Mouse (Mus musculus): Measurements from ENCODE around the gene Tmem231. TPM values are rescaled to one million over a fixed set of nuclear protein-coding genes. Genes with fewer than 3 reads are reported as not detected.

Gene Tmem231
- polyA plus RNA-seq, 1 experiment, result 17.2 TPM

DNA sequence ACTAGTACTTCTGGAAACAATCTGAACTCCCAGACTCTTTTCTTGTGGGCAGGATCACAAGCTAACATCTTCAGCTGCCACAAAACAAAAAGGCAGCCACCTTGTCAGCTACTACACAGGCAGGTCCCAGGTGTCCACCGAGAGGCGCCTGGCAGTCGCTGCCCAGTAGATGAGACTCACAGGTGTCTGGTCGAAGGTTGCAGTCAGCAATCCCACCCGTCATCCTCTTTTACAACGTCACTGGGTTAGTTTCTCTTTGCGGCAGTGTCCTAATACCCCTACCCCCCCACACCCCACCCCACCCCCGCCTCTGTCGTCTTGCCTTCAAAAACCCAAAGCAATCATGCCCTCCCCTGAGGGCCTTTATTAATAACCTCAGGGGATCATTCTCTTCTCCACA is 57.9 kb downstream of the Tmem231 start:
- TF ChIP-seq POLR2A (IDR thresholded peaks at IDR 0.05; ENCODE audit: borderline replicate concordance, extremely low read depth, insufficient read depth, insufficient read length, poor library complexity, severe bottlenecking) (no peak), CTCF (IDR thresholded peaks at IDR 0.05; ENCODE audit: borderline replicate concordance, extremely low read depth, insufficient read depth, insufficient read length) (no peak)

DNA sequence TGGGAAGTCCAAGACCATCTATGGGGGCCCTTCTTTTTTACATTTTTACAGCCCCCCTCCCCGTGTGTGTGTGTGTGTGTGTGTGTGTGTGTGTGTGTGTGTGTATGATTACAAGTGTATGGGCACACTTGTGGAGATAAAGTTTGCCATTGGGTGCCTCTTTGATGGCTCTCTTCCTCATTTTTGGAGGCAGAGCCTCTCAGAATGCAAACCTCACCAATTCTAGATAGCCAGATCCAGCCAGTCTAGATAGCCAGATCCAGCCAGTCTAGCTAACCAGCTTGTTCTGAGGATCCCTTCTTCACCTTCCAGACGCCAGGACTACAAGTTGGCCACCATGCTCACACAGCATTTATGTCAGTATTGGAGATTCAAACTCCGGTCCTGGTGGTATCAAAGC is 62.4 kb downstream of the Tmem231 start:
- TF ChIP-seq CTCF (IDR thresholded peaks at IDR 0.05; ENCODE audit: borderline replicate concordance, extremely low read depth, insufficient read depth, insufficient read length) (no peak), POLR2A (IDR thresholded peaks at IDR 0.05; ENCODE audit: borderline replicate concordance, extremely low read depth, insufficient read depth, insufficient read length, poor library complexity, severe bottlenecking) (no peak)
- DNase-seq (ENCODE audit: low read depth), result no peak

More for the DNA sequence above, 57.9 kb downstream of the Tmem231 start:
- DNase-seq (ENCODE audit: low read depth), result no peak

DNA sequence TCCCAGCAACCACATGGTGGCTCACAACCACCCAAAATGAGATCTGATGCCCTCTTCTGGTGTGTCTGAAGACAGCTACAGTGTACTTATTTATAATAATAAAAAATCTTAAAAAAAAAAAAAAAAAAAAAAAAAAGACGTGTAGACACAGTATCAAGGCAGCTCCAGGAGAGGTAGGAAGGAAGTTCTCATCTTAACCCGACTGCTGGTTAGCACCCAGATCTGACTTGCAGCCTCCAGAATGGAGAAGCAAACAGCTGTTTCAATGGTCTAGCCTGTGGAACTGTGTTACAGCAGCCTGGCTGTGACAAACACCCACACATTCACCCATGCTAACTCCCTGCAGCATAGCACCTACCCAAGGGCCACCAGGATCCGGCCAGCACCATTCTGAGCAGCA is 63.3 kb downstream of the Tmem231 start:
- TF ChIP-seq POLR2A (IDR thresholded peaks at IDR 0.05; ENCODE audit: borderline replicate concordance, extremely low read depth, insufficient read depth, insufficient read length, poor library complexity, severe bottlenecking) (no peak), CTCF (IDR thresholded peaks at IDR 0.05; ENCODE audit: borderline replicate concordance, extremely low read depth, insufficient read depth, insufficient read length) (no peak)
- no peak for DNase-seq (ENCODE audit: low read depth)

DNA sequence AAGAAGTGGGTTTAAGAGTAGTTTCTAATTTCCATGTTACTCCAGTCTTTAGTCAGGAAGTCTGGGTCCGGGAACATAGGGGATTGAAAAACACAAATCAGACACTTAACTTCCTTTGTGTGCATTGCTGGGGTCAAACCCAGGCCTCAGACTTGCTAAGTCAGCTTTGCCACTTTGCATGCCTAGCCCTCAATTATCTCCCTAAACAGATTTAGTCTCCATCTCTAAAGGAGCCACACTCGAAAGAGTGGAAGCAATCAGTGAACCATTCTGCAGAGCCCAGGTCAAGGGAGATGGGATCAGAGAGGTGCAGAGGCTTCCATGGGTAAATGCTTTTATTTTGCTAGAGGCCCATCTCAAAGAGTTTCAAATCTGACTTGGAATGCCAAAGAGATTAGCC is 65.0 kb downstream of the Tmem231 start:
- no peak for TF ChIP-seq CTCF (IDR thresholded peaks at IDR 0.05; ENCODE audit: borderline replicate concordance, extremely low read depth, insufficient read depth, insufficient read length)
- TF ChIP-seq POLR2A (IDR thresholded peaks at IDR 0.05; ENCODE audit: borderline replicate concordance, extremely low read depth, insufficient read depth, insufficient read length, poor library complexity, severe bottlenecking), result no peak

DNA sequence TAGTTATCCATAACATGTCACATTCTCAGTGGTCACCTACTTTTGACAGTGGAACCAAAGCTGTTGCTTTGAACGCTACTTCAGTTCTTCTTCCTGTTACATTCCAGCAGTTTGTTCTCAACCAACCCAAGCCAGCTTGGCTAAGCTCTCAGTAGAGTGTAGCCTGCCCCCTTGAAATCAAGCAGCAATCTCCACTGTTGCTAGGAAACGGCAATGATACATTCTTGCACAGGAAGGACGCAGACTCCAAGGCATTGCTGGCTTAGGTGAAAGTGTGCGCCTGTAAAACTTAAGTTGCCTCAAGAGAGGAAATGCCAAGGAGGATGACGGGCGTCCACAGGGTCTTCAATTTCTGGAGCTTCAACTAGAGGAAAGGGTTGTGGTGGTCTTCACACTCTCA is 67.8 kb downstream of the Tmem231 start:
- no peak for DNase-seq (ENCODE audit: low read depth)
- TF ChIP-seq POLR2A (IDR thresholded peaks at IDR 0.05; ENCODE audit: borderline replicate concordance, extremely low read depth, insufficient read depth, insufficient read length, poor library complexity, severe bottlenecking), result no peak
- no peak for TF ChIP-seq CTCF (IDR thresholded peaks at IDR 0.05; ENCODE audit: borderline replicate concordance, extremely low read depth, insufficient read depth, insufficient read length)

More for the DNA sequence above, 65.0 kb downstream of the Tmem231 start:
- DNase-seq (ENCODE audit: low read depth), result no peak

DNA sequence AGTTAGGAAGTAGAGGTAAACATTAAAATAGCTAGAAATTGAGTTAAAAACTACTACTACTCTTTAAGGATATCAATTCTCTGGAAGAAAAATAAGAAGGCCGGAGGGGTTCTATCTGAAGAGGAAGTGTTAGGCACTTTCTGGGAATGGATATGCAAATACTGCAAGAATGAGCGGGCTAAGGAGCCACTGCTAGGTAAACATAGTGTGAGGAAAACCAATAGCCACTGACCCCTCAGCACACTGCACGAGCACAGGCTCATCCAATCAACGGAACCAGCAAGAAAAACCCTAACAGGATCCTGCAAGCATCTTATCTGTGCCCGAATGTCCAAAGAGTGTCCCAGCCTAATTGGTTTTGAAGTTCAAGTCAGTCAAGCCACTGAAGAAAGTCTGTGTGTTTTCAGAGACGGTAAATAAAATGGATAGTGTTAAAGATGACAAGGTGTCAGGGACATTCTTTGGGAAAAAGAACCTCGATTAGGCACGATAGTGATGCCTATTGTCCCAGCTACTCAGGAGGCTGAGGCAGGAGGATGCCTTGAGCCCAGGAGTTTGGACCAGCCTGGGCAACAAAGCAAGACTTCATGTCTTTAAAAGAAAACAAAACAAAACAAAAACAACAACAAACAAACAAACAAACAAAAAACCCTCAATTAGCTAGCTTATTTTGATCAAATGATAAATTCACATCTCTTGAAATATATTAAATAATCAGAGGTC is 68.4 kb downstream of the Tmem231 start:
- TF ChIP-seq CTCF (IDR thresholded peaks at IDR 0.05; ENCODE audit: borderline replicate concordance, extremely low read depth, insufficient read depth, insufficient read length), result no peak
- TF ChIP-seq POLR2A (IDR thresholded peaks at IDR 0.05; ENCODE audit: borderline replicate concordance, extremely low read depth, insufficient read depth, insufficient read length, poor library complexity, severe bottlenecking), result no peak
- DNase-seq (ENCODE audit: low read depth), result no peak

DNA sequence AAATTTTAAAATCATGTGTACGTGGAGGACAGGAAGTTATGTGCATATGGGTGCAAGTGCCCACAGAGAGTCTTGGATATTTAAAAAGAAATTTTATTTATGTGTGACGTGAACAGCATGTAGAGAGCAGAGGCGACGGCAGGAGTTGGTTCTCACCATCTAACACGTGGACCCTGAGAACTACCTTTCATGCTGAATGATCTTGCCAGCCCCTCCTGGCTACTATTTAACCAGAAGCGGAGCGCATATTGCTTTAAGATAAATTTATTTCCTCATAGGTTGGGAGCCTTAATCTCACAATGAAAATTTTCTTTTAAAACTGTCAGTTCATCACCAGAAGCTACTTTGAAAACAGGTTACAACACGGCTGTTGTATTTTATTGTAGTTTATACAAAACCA is 69.0 kb downstream of the Tmem231 start:
- no peak for DNase-seq (ENCODE audit: low read depth)
- TF ChIP-seq CTCF (IDR thresholded peaks at IDR 0.05; ENCODE audit: borderline replicate concordance, extremely low read depth, insufficient read depth, insufficient read length), result no peak
- TF ChIP-seq POLR2A (IDR thresholded peaks at IDR 0.05; ENCODE audit: borderline replicate concordance, extremely low read depth, insufficient read depth, insufficient read length, poor library complexity, severe bottlenecking), result no peak

DNA sequence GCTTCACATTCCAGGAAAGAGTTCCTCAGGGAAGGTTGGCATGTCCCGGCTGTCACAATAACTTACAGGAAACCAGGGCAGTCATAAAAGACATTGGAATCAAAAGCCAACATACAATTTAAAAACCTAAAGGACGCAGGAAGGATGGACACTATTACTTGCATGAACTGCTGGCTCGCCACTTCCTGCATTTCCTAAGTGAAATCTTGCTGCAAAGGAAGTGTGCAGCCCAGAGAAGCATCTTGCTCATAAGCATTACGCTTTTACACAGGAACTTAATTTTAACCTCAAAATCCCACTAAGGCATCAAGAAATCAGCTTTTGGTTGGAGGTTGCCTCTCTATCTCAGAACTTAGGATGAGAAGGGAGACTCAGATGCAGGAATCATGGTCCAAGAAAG is 70.4 kb downstream of the Tmem231 start:
- TF ChIP-seq CTCF (IDR thresholded peaks at IDR 0.05; ENCODE audit: borderline replicate concordance, extremely low read depth, insufficient read depth, insufficient read length), result no peak
- no peak for TF ChIP-seq POLR2A (IDR thresholded peaks at IDR 0.05; ENCODE audit: borderline replicate concordance, extremely low read depth, insufficient read depth, insufficient read length, poor library complexity, severe bottlenecking)
- DNase-seq (ENCODE audit: low read depth), result no peak

Other genes starting within 250 kb of the Tmem231 start
- 0.10 and 0.22 TPM in 2 replicates for gene Ctrb1, start 242.9 kb downstream of the Tmem231 start, polyA plus RNA-seq (2012; rRNA removed)
- 101 and 113 TPM in 2 replicates for gene Bcar1, start 190.1 kb downstream of the Tmem231 start, polyA plus RNA-seq (2012; rRNA removed)
- 65.0 and 97.6 TPM in 2 replicates for gene Cfdp1, start 79.6 kb downstream of the Tmem231 start, polyA plus RNA-seq (2012; rRNA removed)
- 3.8 and 4.1 TPM in 2 replicates for gene Tmem170, start 57.1 kb downstream of the Tmem231 start, polyA plus RNA-seq (2012; rRNA removed)
- 3.6 and 3.9 TPM in 2 replicates for gene Chst5, start 23.4 kb downstream of the Tmem231 start, polyA plus RNA-seq (2012; rRNA removed)
- gene Gabarapl2, start 6.8 kb upstream of the Tmem231 start, polyA plus RNA-seq (2012; rRNA removed), result 164 TPM in 2 replicates
- gene Adat1, start 58.4 kb upstream of the Tmem231 start, polyA plus RNA-seq (2012; rRNA removed), result 9.7 and 10.4 TPM in 2 replicates
- 93.8 and 116 TPM in 2 replicates for gene Kars, start 77.4 kb upstream of the Tmem231 start, polyA plus RNA-seq (2012; rRNA removed)
- gene Terf2ip, start 77.5 kb upstream of the Tmem231 start, polyA plus RNA-seq (2012; rRNA removed), result 26.8 and 41.1 TPM in 2 replicates
- 0.08 and 0.15 TPM in 2 replicates for gene Gm6793, start 81.2 kb upstream of the Tmem231 start, polyA plus RNA-seq (2012; rRNA removed)

All from brain, embryonic 14.5 days (tissue).